Mouse (Mus musculus) liver, embryonic 13.5 days (tissue): ENCODE measurements around the gene Ak4. TPM values are rescaled to one million over a fixed set of nuclear protein-coding genes. Genes with fewer than 3 reads are reported as not detected.
"Not testable (repeated sequence)": the region's sequence is repeated elsewhere in the genome, so short reads cannot be mapped to it uniquely, and the experiment has no call there.

Experiments
- ATAC-seq: fragments of 200-750 bp; cut with Nextera tagmentation; 2 replicates; pipeline ENCODE4 v1.8.0; 2017; ENCODE audit warnings: low read depth, mild to moderate bottlenecking, moderate number of reproducible peaks, moderate library complexity
- DNase-seq: peaks from one replicate; pipeline ENCODE4 v3.0.0; 2022
- H3K27ac ChIP-seq: fragments of 300-500 bp; sonication (generic); 2 replicates; pipeline ENCODE4 v1.5.1; 2015; ENCODE audit warnings: moderate library complexity, mild to moderate bottlenecking, inconsistent platforms
- H3K27me3 ChIP-seq: fragments of 300-500 bp; sonication (generic); 2 replicates; pipeline ENCODE4 v1.6.1; 2015; ENCODE audit warnings: mild to moderate bottlenecking, inconsistent platforms
- H3K36me3 ChIP-seq: fragments of 300-500 bp; sonication (generic); 2 replicates; pipeline ENCODE4 v1.6.1; 2015; ENCODE audit warnings: mild to moderate bottlenecking, inconsistent platforms
- H3K4me1 ChIP-seq: fragments of 300-500 bp; sonication (generic); replicated peaks from 2 replicates; pipeline ENCODE4 v1.6.1; 2015; ENCODE audit warnings: inconsistent platforms
- H3K4me2 ChIP-seq: fragments of 300-500 bp; sonication (generic); 2 replicates; pipeline ENCODE4 v1.6.1; 2015; ENCODE audit warnings: inconsistent platforms, mild to moderate bottlenecking, moderate library complexity
- H3K4me3 ChIP-seq: fragments of 300-500 bp; sonication (generic); replicated peaks from 2 replicates; pipeline ENCODE4 v1.5.1; 2015; ENCODE audit warnings: mild to moderate bottlenecking, inconsistent platforms
- H3K9ac ChIP-seq: fragments of 300-500 bp; sonication (generic); 2 replicates; pipeline ENCODE4 v1.6.1; 2015; ENCODE audit warnings: mild to moderate bottlenecking, inconsistent platforms
- H3K9me3 ChIP-seq: fragments of 300-500 bp; sonication (generic); replicated peaks from 2 replicates; pipeline ENCODE4 v1.6.1; 2016; ENCODE audit warnings: inconsistent platforms
- WGBS: fragments of 180-500 bp; shearing (Covaris S2); methylation state at CpG from one replicate; pipeline ENCODE4 v1.1.7; 2015; ENCODE audit not compliant: insufficient replicate concordance; 5-methylcytosine and 5-hydroxymethylcytosine counted together
- polyA plus RNA-seq: library from polyadenylated mRNA; unstranded; fragments of >200 nt; fragmentation: Nextera tagmentation; extraction: Ambion mirVana; gene quantifications from 2 replicates; pipeline ENCODE4 v1.2.1, GENCODE M21; 2015

Ak4 gene
- polyA plus RNA-seq, result 7.1 and 9.4 TPM in 2 replicates

GRCm38 (mm10) chr4:101419151-101419910, at the start of gene Ak4:
TSS of gene Ak4 (plus strand) at chr4:101419277.
- H3K27me3 ChIP-seq, result peaks cover 37% of the 10 kb centered on the region
- peaks cover 12% of the 10 kb centered on the region for H3K4me1 ChIP-seq
- no peak within 1 kb of the TSS; the same call in 1 of the 2 replicates for H3K27ac ChIP-seq
- peak within 1 kb of the TSS; percentile 67 for H3K4me3 ChIP-seq
- no peaks in the 10 kb centered on the region for H3K9me3 ChIP-seq
- DNase-seq (peak; percentile 49), ATAC-seq (peak; percentile 87)
- peak within 1 kb of the TSS; percentile 75 for H3K9ac ChIP-seq
- no peaks in the 10 kb centered on the region for H3K36me3 ChIP-seq
- H3K4me2 ChIP-seq, result peak within 1 kb of the TSS; percentile 91
- under 1% methylated on average over 70 of the region's 74 CpGs for WGBS

GRCm38 (mm10) chr4:101369738-101370275, 49.3 kb upstream of the Ak4 start:
- H3K27ac ChIP-seq, result no peak overlapping the region
- no peaks in the 10 kb centered on the region for H3K4me1 ChIP-seq
- H3K4me2 ChIP-seq, result no peak overlapping the region
- WGBS, result 55% methylated on average over 4 of the region's 4 CpGs
- H3K27me3 ChIP-seq, result no peaks in the 10 kb centered on the region
- DNase-seq (no peak), ATAC-seq (no peak; the same call in 1 of the 2 replicates)
- H3K9ac ChIP-seq, result no peak overlapping the region
- H3K9me3 ChIP-seq, result no peaks in the 10 kb centered on the region
- no peak overlapping the region for H3K4me3 ChIP-seq
- H3K36me3 ChIP-seq, result no peaks in the 10 kb centered on the region

GRCm38 (mm10) chr4:101372283-101372682, 46.8 kb upstream of the Ak4 start:
- 40% methylated on average over 2 of the region's 2 CpGs for WGBS
- DNase-seq (no peak), ATAC-seq (no peak)
- H3K4me1 ChIP-seq, result no peaks in the 10 kb centered on the region
- no peaks in the 10 kb centered on the region for H3K27me3 ChIP-seq
- no peaks in the 10 kb centered on the region for H3K9me3 ChIP-seq
- no peak overlapping the region for H3K9ac ChIP-seq
- H3K4me2 ChIP-seq, result no peak overlapping the region
- no peaks in the 10 kb centered on the region for H3K36me3 ChIP-seq
- H3K27ac ChIP-seq, result no peak overlapping the region
- no peak overlapping the region for H3K4me3 ChIP-seq

- Histone ChIP-seq H3K9me3 (no peaks in the 10 kb centered on the region), H3K27me3 (no peaks in the 10 kb centered on the region), H3K4me3 (no peak overlapping the region), H3K4me2 (no peak overlapping the region), H3K36me3 (no peaks in the 10 kb centered on the region), H3K27ac (no peak overlapping the region), H3K9ac (no peak overlapping the region), H3K4me1 (no peaks in the 10 kb centered on the region)
- ATAC-seq (no peak), DNase-seq (no peak)
- WGBS, result 80% methylated on average over 6 of the region's 6 CpGs
These were observed 46.3 kb upstream of the Ak4 start for GRCm38 (mm10) chr4:101372751-101373150.

GRCm38 (mm10) chr4:101374104-101374503, 45.0 kb upstream of the Ak4 start:
- no peaks in the 10 kb centered on the region for H3K4me1 ChIP-seq
- H3K36me3 ChIP-seq, result no peaks in the 10 kb centered on the region
- H3K27ac ChIP-seq, result no peak overlapping the region
- no peak for DNase-seq
- WGBS, result 60% methylated on average over 8 of the region's 8 CpGs
- no peak overlapping the region for H3K4me2 ChIP-seq
- H3K9me3 ChIP-seq, result no peaks in the 10 kb centered on the region
- H3K9ac ChIP-seq, result no peak overlapping the region
- no peaks in the 10 kb centered on the region for H3K27me3 ChIP-seq
- no peak for ATAC-seq
- no peak overlapping the region for H3K4me3 ChIP-seq

- H3K4me2 ChIP-seq, result no peak overlapping the region
- H3K36me3 ChIP-seq, result no peaks in the 10 kb centered on the region
- no peaks in the 10 kb centered on the region for H3K27me3 ChIP-seq
- no peak overlapping the region for H3K4me3 ChIP-seq
- H3K9ac ChIP-seq, result no peak overlapping the region
- no peaks in the 10 kb centered on the region for H3K9me3 ChIP-seq
- no peak for ATAC-seq
- no peaks in the 10 kb centered on the region for H3K4me1 ChIP-seq
- DNase-seq, result no peak
- WGBS, result 65% methylated on average over 4 of the region's 4 CpGs
- no peak overlapping the region for H3K27ac ChIP-seq
These were observed 42.2 kb upstream of the Ak4 start for GRCm38 (mm10) chr4:101376835-101377234.

- no peak for DNase-seq
- Histone ChIP-seq H3K9ac (no peak overlapping the region), H3K4me2 (no peak overlapping the region), H3K4me3 (no peak overlapping the region), H3K36me3 (no peaks in the 10 kb centered on the region), H3K27ac (no peak overlapping the region), H3K4me1 (no peaks in the 10 kb centered on the region), H3K9me3 (no peaks in the 10 kb centered on the region), H3K27me3 (no peaks in the 10 kb centered on the region)
- 46% methylated on average over 4 of the region's 4 CpGs for WGBS
- no peak for ATAC-seq
These were observed 40.8 kb upstream of the Ak4 start for GRCm38 (mm10) chr4:101378241-101378640.

GRCm38 (mm10) chr4:101378778-101379177, 40.3 kb upstream of the Ak4 start:
- Histone ChIP-seq H3K27me3 (no peaks in the 10 kb centered on the region), H3K4me2 (no peak overlapping the region), H3K36me3 (no peaks in the 10 kb centered on the region), H3K9ac (no peak overlapping the region), H3K27ac (no peak overlapping the region), H3K9me3 (no peaks in the 10 kb centered on the region), H3K4me3 (no peak overlapping the region), H3K4me1 (no peaks in the 10 kb centered on the region)
- DNase-seq, result no peak
- 72% methylated on average over 4 of the region's 4 CpGs for WGBS
- no peak for ATAC-seq

GRCm38 (mm10) chr4:101385002-101385401, 34.1 kb upstream of the Ak4 start:
- Histone ChIP-seq H3K4me2 (no peak overlapping the region), H3K27ac (no peak overlapping the region), H3K4me1 (no peaks in the 10 kb centered on the region), H3K4me3 (no peak overlapping the region), H3K9ac (no peak overlapping the region), H3K9me3 (no peaks in the 10 kb centered on the region), H3K27me3 (no peaks in the 10 kb centered on the region), H3K36me3 (no peaks in the 10 kb centered on the region)
- DNase-seq, result no peak
- WGBS, result 21% methylated on average over 2 of the region's 2 CpGs
- no peak for ATAC-seq

GRCm38 (mm10) chr4:101388246-101388645, 30.8 kb upstream of the Ak4 start:
- Histone ChIP-seq H3K4me3 (no peak overlapping the region), H3K27me3 (no peaks in the 10 kb centered on the region), H3K4me1 (peaks cover under 1% of the 10 kb centered on the region; the same call in 1 of the 2 replicates), H3K27ac (no peak overlapping the region), H3K36me3 (no peaks in the 10 kb centered on the region), H3K9ac (no peak overlapping the region), H3K9me3 (no peaks in the 10 kb centered on the region), H3K4me2 (no peak overlapping the region)
- WGBS, result 76% methylated on average over 8 of the region's 8 CpGs
- no peak for DNase-seq
- ATAC-seq, result no peak

- H3K36me3 ChIP-seq, H3K4me2 ChIP-seq, DNase-seq, H3K27me3 ChIP-seq, H3K27ac ChIP-seq, H3K9me3 ChIP-seq, H3K4me1 ChIP-seq, H3K9ac ChIP-seq, H3K4me3 ChIP-seq, ATAC-seq: not testable (repeated sequence)
- 54% methylated on average over 6 of the region's 6 CpGs for WGBS
These were observed 30.4 kb upstream of the Ak4 start for GRCm38 (mm10) chr4:101388656-101389055.

- Histone ChIP-seq H3K9me3 (no peaks in the 10 kb centered on the region), H3K27me3 (no peaks in the 10 kb centered on the region), H3K36me3 (no peaks in the 10 kb centered on the region), H3K9ac (no peak overlapping the region), H3K4me1 (peaks cover 6% of the 10 kb centered on the region; the same call in 1 of the 2 replicates), H3K4me3 (no peak overlapping the region), H3K4me2 (no peak overlapping the region), H3K27ac (no peak overlapping the region)
- WGBS, result 39% methylated on average over 2 of the region's 2 CpGs
- DNase-seq (no peak), ATAC-seq (no peak; the same call in 1 of the 2 replicates)
These were observed 26.8 kb upstream of the Ak4 start for GRCm38 (mm10) chr4:101392229-101392628.
